Mouse (Mus musculus) midbrain, embryonic 14.5 days (tissue): ENCODE measurements around the gene Snx9. TPM values are rescaled to one million over a fixed set of nuclear protein-coding genes. Genes with fewer than 3 reads are reported as not detected.
A peak's percentile ranks its signal among the peaks of the same experiment; 100 is the strongest.

Source experiments
- ATAC-seq: fragments of 200-750 bp; cut with Nextera tagmentation; 2 replicates; pipeline ENCODE4 v1.8.0; 2017; ENCODE audit warnings: moderate number of reproducible peaks, moderate library complexity; ENCODE audit not compliant: low FRiP score, low TSS enrichment
- DNase-seq: peaks from one replicate; pipeline ENCODE4 v3.0.0-alpha.2; 2015
- H3K27ac ChIP-seq: fragments of 300-500 bp; sonication (generic); replicated peaks from 2 replicates; pipeline ENCODE4 v1.5.1; 2014; ENCODE audit warnings: mild to moderate bottlenecking, low read depth, low read length, moderate library complexity
- H3K27me3 ChIP-seq: fragments of 300-500 bp; sonication (generic); 2 replicates; pipeline ENCODE4 v1.6.1; 2014; ENCODE audit warnings: low read length, control low read depth, mixed read lengths; ENCODE audit not compliant: control insufficient read depth, insufficient read depth
- H3K36me3 ChIP-seq: fragments of 300-500 bp; sonication (generic); 2 replicates; pipeline ENCODE4 v1.6.1; 2014; ENCODE audit warnings: low read length, control low read depth; ENCODE audit not compliant: control insufficient read depth, insufficient read depth
- H3K4me1 ChIP-seq: fragments of 300-500 bp; sonication (generic); 2 replicates; pipeline ENCODE4 v1.6.1; 2014; ENCODE audit warnings: mild to moderate bottlenecking, antibody characterized with exemption, low read length, control low read depth; ENCODE audit not compliant: control insufficient read depth, insufficient read depth
- H3K4me2 ChIP-seq: fragments of 300-500 bp; sonication (generic); 2 replicates; pipeline ENCODE4 v1.6.1; 2014; ENCODE audit warnings: mild to moderate bottlenecking, low read length, moderate library complexity
- H3K4me3 ChIP-seq: fragments of 300-500 bp; sonication (generic); replicated peaks from 2 replicates; pipeline ENCODE4 v1.5.1; 2014; ENCODE audit warnings: low read depth, low read length
- H3K9ac ChIP-seq: fragments of 300-500 bp; sonication (generic); replicated peaks from 2 replicates; pipeline ENCODE4 v1.6.1; 2014; ENCODE audit warnings: mild to moderate bottlenecking, low read length, moderate library complexity
- H3K9me3 ChIP-seq: fragments of 300-500 bp; sonication (generic); 2 replicates; pipeline ENCODE4 v1.6.1; 2016; ENCODE audit warnings: low read length, control low read depth, mixed read lengths; ENCODE audit not compliant: control insufficient read depth
- WGBS: fragments of 180-500 bp; shearing (Covaris S2); extraction: QIAGEN DNeasy Blood & Tissue Kit; methylation state at CpG from one replicate; pipeline ENCODE4 v1.1.7; 2014; 5-methylcytosine and 5-hydroxymethylcytosine counted together
- polyA plus RNA-seq: library from polyadenylated mRNA; unstranded; fragments of >200 nt; fragmentation: Nextera tagmentation; extraction: Ambion mirVana; gene quantifications from 2 replicates; pipeline ENCODE4 v1.2.1, GENCODE M21; 2014

The Snx9 gene
- polyA plus RNA-seq, 1 experiment from 2014 or later, result 8.3 TPM

DNA sequence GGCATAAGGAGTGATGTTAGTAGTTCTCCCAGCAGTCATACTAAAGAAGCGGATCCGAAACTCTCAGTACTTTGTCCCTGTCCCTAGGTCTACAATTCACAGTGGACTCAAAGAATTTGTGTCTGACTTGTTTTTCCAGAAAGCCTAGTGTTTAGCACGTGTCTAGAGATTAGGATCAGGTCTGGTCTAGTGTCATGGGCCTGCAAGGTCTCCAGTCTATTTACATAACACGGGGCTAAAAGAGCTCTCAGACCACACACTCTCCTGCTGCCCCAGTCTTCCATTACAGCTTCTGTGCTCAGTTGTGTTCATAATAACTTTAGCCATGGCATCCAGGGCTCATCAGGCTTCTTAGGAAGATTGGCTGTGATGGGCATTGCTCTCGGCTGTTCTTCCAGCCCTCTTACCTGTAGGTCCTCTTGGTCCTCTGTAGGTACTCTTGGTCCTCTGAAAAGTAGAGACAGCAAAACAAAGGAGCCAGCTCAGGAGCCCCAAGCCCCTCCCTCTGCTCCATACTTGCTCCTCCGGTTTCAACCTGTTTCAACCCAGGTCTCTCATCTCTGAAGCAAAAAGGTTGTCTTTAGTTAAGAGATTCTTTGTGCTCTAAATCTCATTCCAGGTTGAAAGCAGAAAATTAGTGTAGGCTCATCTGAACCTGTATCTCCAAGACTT lies 62.6 kb downstream of the Snx9 start:
- DNase-seq (no peak), ATAC-seq (no peak)
- H3K4me2 ChIP-seq, result no peak overlapping the region
- H3K27me3 ChIP-seq, result no peaks in the 10 kb centered on the region
- H3K4me1 ChIP-seq, result no peaks in the 10 kb centered on the region
- no peak overlapping the region for H3K4me3 ChIP-seq
- no peak overlapping the region for H3K9ac ChIP-seq
- no peak overlapping the region for H3K27ac ChIP-seq
- no peaks in the 10 kb centered on the region for H3K9me3 ChIP-seq
- 82% methylated on average over 6 of the region's 6 CpGs for WGBS
- peaks cover 10% of the 10 kb centered on the region; the same call in 1 of the 2 replicates for H3K36me3 ChIP-seq

- H3K4me2 ChIP-seq, result no peak overlapping the region
- no peaks in the 10 kb centered on the region for H3K9me3 ChIP-seq
- H3K4me1 ChIP-seq, result no peaks in the 10 kb centered on the region
- H3K27me3 ChIP-seq, result no peaks in the 10 kb centered on the region
- H3K27ac ChIP-seq, result no peak overlapping the region
- ATAC-seq, result no peak
- no peak overlapping the region for H3K9ac ChIP-seq
- H3K4me3 ChIP-seq, result no peak overlapping the region
- 94% methylated on average over 4 of the region's 4 CpGs for WGBS
- 0 out of 2 replicates have a peak, but pooled peaks cover 2% of the 10 kb centered on the region for H3K36me3 ChIP-seq
- DNase-seq, result no peak
These were observed 68.6 kb downstream of the Snx9 start for GRCm38 (mm10) chr17:5909681-5910080.

DNA sequence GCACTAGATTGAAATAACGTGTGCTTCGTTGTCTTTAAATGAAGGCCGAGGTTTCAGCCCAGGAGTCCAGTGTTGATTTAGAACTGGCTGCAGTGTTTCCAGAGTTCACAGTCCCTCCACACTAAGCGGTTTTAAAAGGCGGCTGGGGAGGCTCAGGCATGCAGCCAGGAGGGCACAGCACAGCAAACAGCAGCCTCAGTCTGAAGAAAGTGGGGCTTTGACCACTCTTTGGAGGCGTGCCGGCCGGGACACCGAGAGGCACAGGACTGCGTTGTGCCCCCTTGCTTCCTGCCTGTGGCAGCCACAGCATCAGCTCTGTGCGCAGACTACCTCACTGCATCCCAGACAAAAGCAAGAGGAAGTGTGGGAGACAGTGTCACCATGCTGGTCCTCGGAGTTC lies 70.5 kb downstream of the Snx9 start:
- Histone ChIP-seq H3K27me3 (no peaks in the 10 kb centered on the region), H3K27ac (no peak overlapping the region), H3K36me3 (no peaks in the 10 kb centered on the region), H3K9me3 (no peaks in the 10 kb centered on the region), H3K4me3 (no peak overlapping the region), H3K4me2 (no peak overlapping the region), H3K9ac (no peak overlapping the region), H3K4me1 (no peaks in the 10 kb centered on the region)
- 82% methylated on average over 12 of the region's 12 CpGs for WGBS
- ATAC-seq (no peak), DNase-seq (peak; percentile 26)

GRCm38 (mm10) chr17:5912797-5913196 lies 71.7 kb downstream of the Snx9 start:
- Histone ChIP-seq H3K36me3 (no peaks in the 10 kb centered on the region), H3K9ac (no peak overlapping the region), H3K4me3 (no peak overlapping the region), H3K4me1 (no peaks in the 10 kb centered on the region), H3K9me3 (no peaks in the 10 kb centered on the region), H3K27me3 (no peaks in the 10 kb centered on the region), H3K27ac (no peak overlapping the region), H3K4me2 (no peak overlapping the region)
- DNase-seq (no peak), ATAC-seq (no peak)
- 91% methylated on average over 4 of the region's 4 CpGs for WGBS

DNA sequence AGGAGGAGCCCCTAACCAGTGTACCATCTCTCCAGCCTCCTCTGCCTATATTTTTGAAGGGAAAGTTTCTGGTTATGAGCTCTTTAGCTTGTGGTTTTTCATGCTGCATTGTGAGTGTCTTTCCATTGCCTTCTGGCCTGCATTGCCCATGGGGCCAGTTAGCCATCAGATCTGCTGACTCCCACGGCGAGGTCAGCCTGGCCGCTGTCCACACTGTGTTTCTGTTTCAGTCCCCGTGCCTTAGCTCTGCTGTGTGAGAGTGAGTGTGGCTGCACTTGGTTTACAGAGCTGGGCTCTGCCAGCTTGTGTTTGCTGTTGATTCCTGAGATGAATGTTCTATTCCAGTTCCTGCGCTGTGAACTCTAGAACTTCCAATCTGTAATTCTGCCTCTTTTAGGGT lies 73.1 kb downstream of the Snx9 start:
- WGBS, result 91% methylated on average over 5 of the region's 5 CpGs
- no peak overlapping the region for H3K27ac ChIP-seq
- no peak overlapping the region for H3K9ac ChIP-seq
- no peaks in the 10 kb centered on the region for H3K9me3 ChIP-seq
- no peak overlapping the region for H3K4me2 ChIP-seq
- H3K27me3 ChIP-seq, result no peaks in the 10 kb centered on the region
- no peak overlapping the region for H3K4me3 ChIP-seq
- DNase-seq (no peak), ATAC-seq (no peak)
- 0 out of 2 replicates have a peak, but pooled peaks cover 9% of the 10 kb centered on the region for H3K36me3 ChIP-seq
- no peaks in the 10 kb centered on the region for H3K4me1 ChIP-seq

GRCm38 (mm10) chr17:5921954-5922353 lies 80.8 kb downstream of the Snx9 start:
- H3K4me2 ChIP-seq, result no peak overlapping the region
- no peak overlapping the region for H3K4me3 ChIP-seq
- no peak for ATAC-seq
- H3K9ac ChIP-seq, result no peak overlapping the region
- H3K27ac ChIP-seq, result no peak overlapping the region
- 92% methylated on average over 8 of the region's 8 CpGs for WGBS
- H3K9me3 ChIP-seq, result no peaks in the 10 kb centered on the region
- H3K4me1 ChIP-seq, result no peaks in the 10 kb centered on the region
- H3K27me3 ChIP-seq, result no peaks in the 10 kb centered on the region
- H3K36me3 ChIP-seq, result 0 out of 2 replicates have a peak, but pooled peaks cover 18% of the 10 kb centered on the region
- DNase-seq, result no peak

- DNase-seq (peak; percentile 72), ATAC-seq (no peak)
- H3K4me2 ChIP-seq, result no peak overlapping the region
- H3K9ac ChIP-seq, result no peak overlapping the region
- no peak overlapping the region for H3K27ac ChIP-seq
- no peaks in the 10 kb centered on the region for H3K27me3 ChIP-seq
- 67% methylated on average over 9 of the region's 9 CpGs for WGBS
- H3K9me3 ChIP-seq, result no peaks in the 10 kb centered on the region
- 0 out of 2 replicates have a peak, but pooled peaks cover 16% of the 10 kb centered on the region for H3K36me3 ChIP-seq
- no peaks in the 10 kb centered on the region for H3K4me1 ChIP-seq
- no peak overlapping the region for H3K4me3 ChIP-seq
These were observed 82.2 kb downstream of the Snx9 start for GRCm38 (mm10) chr17:5923281-5923680.

DNA sequence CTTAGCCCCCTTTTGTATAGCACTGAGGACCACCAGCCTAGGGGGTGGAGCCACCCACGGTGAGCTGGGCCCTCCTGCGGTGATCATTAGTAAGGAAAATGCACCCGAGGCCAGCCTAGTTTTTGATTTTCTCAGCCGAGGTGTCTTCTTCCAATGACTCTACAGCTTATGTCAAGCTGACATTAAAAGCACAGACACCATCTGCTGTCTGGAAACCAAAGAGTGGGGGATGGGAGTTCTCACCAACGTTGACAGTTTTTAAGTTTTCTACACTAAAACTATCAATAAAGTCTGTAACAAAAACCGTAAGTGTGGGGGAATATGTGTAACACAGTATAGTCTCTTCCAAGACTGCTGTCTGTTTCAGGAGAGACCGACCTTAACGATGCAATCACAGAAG lies 83.1 kb downstream of the Snx9 start:
- no peak for DNase-seq
- H3K9me3 ChIP-seq, result no peaks in the 10 kb centered on the region
- 0 out of 2 replicates have a peak, but pooled peaks cover 9% of the 10 kb centered on the region for H3K36me3 ChIP-seq
- no peak overlapping the region for H3K4me3 ChIP-seq
- H3K4me2 ChIP-seq, result no peak overlapping the region
- no peak overlapping the region for H3K27ac ChIP-seq
- no peak for ATAC-seq
- no peaks in the 10 kb centered on the region for H3K27me3 ChIP-seq
- no peak overlapping the region for H3K9ac ChIP-seq
- H3K4me1 ChIP-seq, result no peaks in the 10 kb centered on the region
- 63% methylated on average over 8 of the region's 8 CpGs for WGBS

GRCm38 (mm10) chr17:5926710-5927109 lies 85.6 kb downstream of the Snx9 start:
- Histone ChIP-seq H3K27me3 (no peaks in the 10 kb centered on the region), H3K36me3 (0 out of 2 replicates have a peak, but pooled peaks cover 4% of the 10 kb centered on the region), H3K9ac (no peak overlapping the region), H3K9me3 (no peaks in the 10 kb centered on the region), H3K4me1 (no peaks in the 10 kb centered on the region), H3K4me2 (no peak overlapping the region), H3K4me3 (no peak overlapping the region), H3K27ac (no peak overlapping the region)
- DNase-seq (no peak), ATAC-seq (no peak)
- WGBS, result 82% methylated on average over 7 of the region's 7 CpGs
